Mouse (Mus musculus): Measurements from ENCODE around the gene Fjx1.

Gene Fjx1

GRCm38 (mm10) chr2:102451671-102452549 lies at the start of gene Fjx1:
TSS of gene Fjx1 (minus strand) at chr2:102452499.
- DNase-seq (ENCODE audit: low spot score in 2 of 2) = peak; percentile 12 to 26

DNA sequence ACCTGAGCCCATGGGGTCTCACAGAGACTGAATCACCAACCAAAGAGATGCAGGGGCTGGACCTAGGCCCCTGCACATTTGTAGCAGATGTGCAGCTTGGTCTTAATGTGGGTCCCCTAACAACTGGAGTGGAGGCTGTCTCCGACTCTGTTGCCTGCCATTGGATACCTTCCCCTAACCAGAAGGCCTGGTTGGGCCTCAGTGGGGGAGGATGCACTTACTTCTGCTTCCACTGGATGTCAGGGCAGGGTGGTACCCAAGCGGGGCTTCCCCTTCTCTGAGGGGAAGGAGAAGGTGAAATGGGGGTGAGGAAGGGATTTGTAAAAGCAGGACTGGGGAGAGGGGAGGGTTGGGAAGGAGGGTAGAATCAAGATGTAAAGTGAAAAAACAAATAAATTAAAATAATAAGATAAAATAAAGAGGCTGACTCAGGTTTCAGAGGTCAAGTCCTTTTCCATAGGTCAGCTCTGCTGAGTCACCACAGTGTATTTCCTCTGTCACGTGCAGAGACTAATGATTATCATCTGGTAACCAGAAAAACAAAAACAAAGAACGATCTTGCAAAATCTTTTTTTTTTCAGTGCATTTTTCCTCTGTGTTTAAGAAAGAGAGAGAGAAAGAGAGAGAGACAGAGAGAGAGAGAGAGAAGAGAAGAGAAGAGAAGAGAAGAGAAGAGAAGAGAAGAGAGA lies 47.8 kb upstream of the Fjx1 start:
- DNase-seq (ENCODE audit: low spot score in 2 of 2) = no peak

- DNase-seq (ENCODE audit: low spot score in 2 of 2) = no peak
These were observed 28.4 kb upstream of the Fjx1 start for GRCm38 (mm10) chr2:102480738-102481137.

DNA sequence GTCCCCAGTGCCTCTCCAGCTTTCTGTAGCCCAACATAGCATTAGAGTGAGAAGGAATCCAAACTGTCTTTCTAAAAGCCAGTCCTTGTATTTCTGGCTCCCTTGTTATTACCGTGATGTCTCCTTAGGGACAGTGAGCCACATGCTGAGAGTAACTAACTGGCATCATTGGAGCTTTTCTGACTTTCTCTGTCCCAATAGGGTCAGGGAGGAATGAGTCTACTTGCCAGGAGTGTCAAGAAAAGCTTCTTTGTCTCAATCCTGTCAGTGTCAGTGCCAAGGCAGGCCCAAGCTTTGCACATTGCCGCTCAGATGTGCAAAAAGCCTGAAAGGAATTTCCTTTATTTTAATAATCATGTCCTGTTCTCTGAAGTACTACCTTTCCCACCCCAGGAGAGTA lies 23.8 kb upstream of the Fjx1 start:
- DNase-seq (ENCODE audit: low spot score in 2 of 2) = no peak

DNA sequence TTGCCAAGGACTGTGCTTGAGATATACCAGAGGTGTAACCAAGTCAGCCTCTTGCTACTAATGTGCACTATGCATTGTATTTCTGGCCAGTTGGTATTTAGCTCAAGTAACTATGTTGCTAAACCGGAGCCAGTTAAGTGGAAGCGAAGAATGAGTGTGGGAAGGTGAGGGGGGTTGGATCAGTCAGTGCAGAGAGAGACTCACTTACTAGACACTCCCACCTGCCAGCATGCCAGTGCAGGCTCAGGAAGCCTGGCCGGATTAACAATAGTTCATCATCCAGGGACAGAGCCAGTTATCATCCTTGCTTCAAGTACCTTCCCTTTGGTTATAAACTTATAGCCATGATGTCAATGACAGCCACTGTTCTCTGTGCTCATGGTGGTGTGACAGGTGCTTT lies 16.3 kb upstream of the Fjx1 start:
- no peak for DNase-seq (ENCODE audit: low spot score in 2 of 2)

DNA sequence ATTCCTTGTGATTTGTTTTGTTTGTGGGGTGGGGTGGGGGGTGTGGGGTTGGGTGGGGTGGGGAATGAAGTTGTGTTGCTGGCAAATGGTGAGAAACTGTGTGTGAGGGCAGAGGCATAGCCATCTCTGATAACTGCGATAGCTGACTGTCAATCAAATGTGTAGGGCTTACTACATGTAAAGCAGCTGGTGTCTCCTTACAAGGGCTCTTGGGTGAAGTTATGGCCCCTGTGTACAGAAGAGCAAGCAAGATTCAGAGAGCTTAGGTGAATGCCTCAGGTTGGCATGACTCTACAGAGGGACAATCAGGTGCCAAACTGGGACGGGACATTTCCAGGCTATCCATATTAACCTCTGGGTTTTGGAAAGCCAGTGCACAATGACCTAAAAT lies 12.0 kb upstream of the Fjx1 start:
- DNase-seq (ENCODE audit: low spot score in 2 of 2) = no peak

- DNase-seq (ENCODE audit: low spot score in 2 of 2) = no peak
These were observed 11.5 kb upstream of the Fjx1 start for GRCm38 (mm10) chr2:102463587-102464341.

GRCm38 (mm10) chr2:102461491-102461890 lies 9.2 kb upstream of the Fjx1 start:
- DNase-seq (ENCODE audit: low spot score in 2 of 2) = no peak

DNA sequence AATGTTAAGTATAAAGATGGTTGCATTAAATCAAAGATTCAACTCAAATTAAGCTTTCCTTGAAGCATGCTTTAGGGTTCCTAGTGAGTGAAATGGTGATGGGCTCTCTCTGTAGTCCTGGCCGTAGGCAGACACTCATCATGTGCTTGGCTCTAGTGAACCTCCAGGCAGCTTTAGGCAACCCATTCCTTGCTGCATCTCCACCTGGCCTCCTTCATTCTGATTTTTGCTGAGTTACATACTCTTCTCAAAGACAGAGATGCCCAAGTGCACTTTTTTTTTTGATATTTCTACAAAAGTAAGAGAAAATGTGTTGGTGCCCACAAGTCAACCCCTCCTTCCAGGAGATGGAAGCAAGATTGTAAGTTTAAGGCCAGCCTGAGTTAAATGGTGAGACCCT lies 2.8 kb upstream of the Fjx1 start:
- DNase-seq (ENCODE audit: low spot score in 2 of 2) = no peak

DNA sequence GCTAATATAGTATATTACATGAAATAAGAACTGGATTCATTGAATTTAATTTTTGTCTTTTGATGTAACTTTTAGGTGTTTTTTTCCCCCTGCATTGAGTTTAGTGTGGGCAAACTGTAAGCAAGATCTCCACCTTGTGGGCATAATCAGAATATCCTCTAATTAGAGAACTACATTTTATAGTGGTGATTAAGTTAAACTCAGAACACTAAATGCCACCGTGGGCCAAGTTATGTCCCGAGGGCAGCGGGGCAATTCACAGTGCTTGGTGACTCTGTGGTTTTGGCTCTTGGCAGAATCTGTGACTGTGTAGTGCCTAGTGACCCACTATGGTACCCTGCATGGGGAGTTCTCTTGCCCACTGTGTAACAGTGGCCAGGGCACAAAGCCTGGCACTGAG lies 1.1 kb upstream of the Fjx1 start:
- peak in 1 of 2 experiments; percentile 43 for DNase-seq (ENCODE audit: low spot score in 2 of 2)

- DNase-seq (ENCODE audit: low spot score in 2 of 2) = peak; percentile 7 to 42
These were observed 1.3 kb downstream of the Fjx1 start for GRCm38 (mm10) chr2:102450761-102451670.

DNA sequence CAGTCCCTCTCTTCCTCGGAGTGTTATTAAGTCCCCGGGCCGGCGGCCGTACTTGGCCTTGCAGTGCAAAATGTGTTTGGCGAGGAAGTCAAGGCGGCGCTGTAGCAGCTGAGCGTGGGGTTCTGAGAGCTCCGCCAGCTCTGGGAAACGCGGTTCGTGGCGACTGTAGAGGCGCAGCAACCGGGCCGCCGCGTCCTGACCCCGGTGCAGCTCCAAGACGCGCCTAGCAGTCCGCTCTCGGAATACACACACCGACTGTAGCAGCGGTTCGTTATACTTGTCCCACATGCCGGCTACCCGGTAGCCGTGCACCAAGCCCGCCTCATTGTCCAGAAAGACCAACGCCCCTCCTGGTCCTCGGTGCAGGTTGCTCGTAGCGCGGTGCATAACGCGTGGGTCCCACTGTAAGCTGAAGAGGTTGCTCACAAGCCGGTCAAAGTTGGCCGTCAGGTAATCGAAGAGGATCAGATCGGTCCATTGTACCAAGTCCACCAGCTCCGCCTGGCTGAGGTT lies 2.0 kb downstream of the Fjx1 start:
- DNase-seq (ENCODE audit: low spot score in 2 of 2) = peak in 1 of 2 experiments; percentile 41

GRCm38 (mm10) chr2:102449630-102450247 lies 2.6 kb downstream of the Fjx1 start:
- DNase-seq (ENCODE audit: low spot score in 2 of 2) = peak in 1 of 2 experiments; percentile 6

- DNase-seq (ENCODE audit: low spot score in 2 of 2) = no peak
These were observed 3.2 kb downstream of the Fjx1 start for GRCm38 (mm10) chr2:102449056-102449455.

DNA sequence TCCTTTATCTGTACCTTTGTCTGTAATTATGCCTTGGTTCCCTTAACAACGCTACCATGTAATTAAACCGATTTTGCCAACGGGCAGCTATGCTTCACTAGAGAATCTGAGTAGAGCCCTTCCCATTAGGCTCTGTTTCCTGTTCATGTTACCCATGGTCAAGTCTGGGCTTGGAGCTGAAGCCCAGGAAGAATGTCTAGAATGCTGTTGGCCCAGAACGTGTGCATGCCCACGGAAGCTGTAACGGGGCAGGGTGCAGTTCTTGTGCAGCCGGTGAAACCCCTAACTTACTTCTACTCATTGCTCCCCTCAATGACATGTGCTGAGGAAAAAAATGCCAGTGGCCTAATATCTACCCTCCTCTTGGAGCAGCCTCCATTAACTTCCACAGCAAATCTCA lies 4.5 kb downstream of the Fjx1 start:
- no peak for DNase-seq (ENCODE audit: low spot score in 2 of 2)

- no peak for DNase-seq (ENCODE audit: low spot score in 2 of 2)
These were observed 5.4 kb downstream of the Fjx1 start for GRCm38 (mm10) chr2:102446851-102447250.

- DNase-seq (ENCODE audit: low spot score in 2 of 2) = no peak
These were observed 14.8 kb downstream of the Fjx1 start for GRCm38 (mm10) chr2:102437357-102438030.

DNA sequence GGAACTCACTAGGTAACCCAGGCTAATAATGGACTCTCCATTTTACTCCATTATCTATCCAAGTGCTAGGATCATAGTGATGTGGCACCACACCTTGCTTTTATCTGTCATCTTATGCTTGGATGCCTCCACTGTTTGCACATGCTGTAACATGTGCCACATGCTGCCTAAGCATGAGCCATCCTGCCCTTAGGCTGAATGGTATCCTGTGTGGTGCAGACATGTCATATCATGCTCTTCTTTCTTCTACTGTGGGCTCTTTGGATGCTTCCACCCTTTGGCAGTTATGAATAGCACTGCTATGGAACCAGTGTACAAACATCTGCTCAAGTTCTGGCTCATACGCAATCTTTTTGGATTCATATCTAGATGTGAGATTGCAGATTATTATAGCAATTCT lies 18.4 kb downstream of the Fjx1 start:
- DNase-seq (ENCODE audit: low spot score in 2 of 2) = no peak

DNA sequence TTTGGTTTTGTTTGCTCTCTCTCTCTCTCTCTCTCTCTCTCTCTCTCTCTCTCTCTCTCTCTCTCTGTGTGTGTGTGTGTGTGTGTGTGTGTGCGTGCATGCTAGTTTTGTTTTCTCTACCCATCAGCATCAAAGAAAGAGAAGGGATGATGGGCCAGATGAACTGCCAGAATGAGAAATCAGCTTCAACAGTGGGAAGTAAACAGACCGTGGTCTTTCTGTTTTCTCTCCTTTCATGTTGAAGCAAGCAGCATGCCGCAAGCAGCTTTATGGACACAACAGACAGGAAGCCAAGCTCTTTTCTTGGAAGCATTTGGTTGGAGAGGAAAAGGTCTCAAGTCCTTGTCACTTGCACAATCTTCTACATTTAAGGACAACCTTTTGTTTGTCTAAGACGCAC lies 21.2 kb downstream of the Fjx1 start:
- DNase-seq (ENCODE audit: low spot score in 2 of 2) = no peak

GRCm38 (mm10) chr2:102427974-102428373 lies 24.3 kb downstream of the Fjx1 start:
- DNase-seq (ENCODE audit: low spot score in 2 of 2) = no peak
